Mouse (Mus musculus) heart, postnatal 14 days (tissue): ENCODE measurements at regions not wholly inside any gene's neighbourhood (a gene's known extent, or its start where the extent isn't known, plus 50 kb on each side); places are given as distances from the start of the nearest gene placed in this dataset.

ENCODE experiments used
- DNase-seq, 2 experiments: peaks; one replicate each; pipeline ENCODE4 v3.0.0; 2021 to 2022
- intact Hi-C: fragments of 180-260 bp; cut with DNase I; formaldehyde crosslinking; loops from one replicate; pipeline ENCODE4 v1.15.1; 2025
- microRNA-seq, 2 experiments: library from miRNA; unstranded; fragments of <30 nt; microRNA quantifications; one replicate each; pipeline ENCODE4 v1.2.0; 2021 to 2022

GRCm38 (mm10) chr7:139741246-139741903, 57.8 kb upstream of the Cfap46 start:
- DNase-seq: no peak
- intact Hi-C loops: no loop called here

GRCm38 (mm10) chr7:139746803-139747202, 63.2 kb upstream of the Cfap46 start:
- intact Hi-C loops: loop anchor here (2.0 kb wide), 1 partner anchor 44 kb away; no protein-coding TSS in a partner anchor
- peak; percentile 13 to 37 for DNase-seq

GRCm38 (mm10) chr7:139747290-139748067, 63.9 kb upstream of the Cfap46 start:
- intact Hi-C loops: loop anchor here (2.0 kb wide), 1 partner anchor 45 kb away; no protein-coding TSS in a partner anchor
- DNase-seq: no peak

GRCm38 (mm10) chr7:139755004-139755403, 71.4 kb upstream of the Cfap46 start:
- intact Hi-C loops: no loop called here
- no peak for DNase-seq

- DNase-seq: peak in 1 of 2 experiments; percentile 2
- intact Hi-C loops: no loop called here
Observed at GRCm38 (mm10) chr7:139762522-139762921, 71.5 kb upstream of the Adgra1 start.

GRCm38 (mm10) chr7:139763241-139763640, 70.7 kb upstream of the Adgra1 start:
- no peak for DNase-seq
- intact Hi-C loops: no loop called here

GRCm38 (mm10) chr7:139766296-139766695, 67.7 kb upstream of the Adgra1 start:
- intact Hi-C loops: no loop called here
- DNase-seq: no peak

- intact Hi-C loops: no loop called here
- DNase-seq: no peak
Observed at GRCm38 (mm10) chr7:139769167-139769566, 64.8 kb upstream of the Adgra1 start.

- no peak for DNase-seq
- intact Hi-C loops: no loop called here
Observed at GRCm38 (mm10) chr7:139777243-139777642, 56.7 kb upstream of the Adgra1 start.

GRCm38 (mm10) chr7:139779876-139780275, 54.1 kb upstream of the Adgra1 start:
- DNase-seq: no peak
- intact Hi-C loops: no loop called here

- no peak for DNase-seq
- intact Hi-C loops: no loop called here
Observed at GRCm38 (mm10) chr7:139781513-139781912, 52.5 kb upstream of the Adgra1 start.

Small RNA genes lying in the stretch of these regions (microRNA-seq; reads per million reads assigned to microRNA genes)
- gene Mir6401: 0 reads per million in 2 experiments
